Mouse (Mus musculus) hindbrain, embryonic 11.5 days (tissue): ENCODE measurements around the gene Gm20458. TPM values are rescaled to one million over a fixed set of nuclear protein-coding genes. Genes with fewer than 3 reads are reported as not detected.

Source experiments
- ATAC-seq: fragments of 200-750 bp; cut with Nextera tagmentation; 2 replicates; pipeline ENCODE4 v1.8.0; 2017; ENCODE audit warnings: mild to moderate bottlenecking, moderate TSS enrichment, moderate library complexity; ENCODE audit not compliant: low FRiP score
- DNase-seq: peaks from one replicate; pipeline ENCODE4 v3.0.0-alpha.2; 2015; ENCODE audit warnings: low spot score
- H3K27ac ChIP-seq: fragments of 300-500 bp; sonication (generic); 2 replicates; pipeline ENCODE4 v1.5.1; 2014; ENCODE audit warnings: mild to moderate bottlenecking, low read depth, low read length
- H3K27me3 ChIP-seq: fragments of 300-500 bp; sonication (generic); 2 replicates; pipeline ENCODE4 v1.6.1; 2014; ENCODE audit warnings: mild to moderate bottlenecking, low read length, moderate library complexity, mixed read lengths; ENCODE audit not compliant: control insufficient read depth, insufficient read depth
- H3K36me3 ChIP-seq: fragments of 300-500 bp; sonication (generic); 2 replicates; pipeline ENCODE4 v1.6.1; 2014; ENCODE audit warnings: mild to moderate bottlenecking, low read length, moderate library complexity, mixed read lengths; ENCODE audit not compliant: control insufficient read depth, insufficient read depth
- H3K4me1 ChIP-seq: fragments of 300-500 bp; sonication (generic); replicated peaks from 2 replicates; pipeline ENCODE4 v1.6.1; 2014; ENCODE audit warnings: low read length, mixed read lengths; ENCODE audit not compliant: control insufficient read depth, insufficient read depth
- H3K4me2 ChIP-seq: fragments of 300-500 bp; sonication (generic); replicated peaks from 2 replicates; pipeline ENCODE4 v1.6.1; 2014; ENCODE audit warnings: mild to moderate bottlenecking, low read depth, low read length
- H3K4me3 ChIP-seq: fragments of 300-500 bp; sonication (generic); 2 replicates; pipeline ENCODE4 v1.5.1; 2014; ENCODE audit warnings: low read depth, low read length
- H3K9ac ChIP-seq: fragments of 300-500 bp; sonication (generic); 2 replicates; pipeline ENCODE4 v1.6.1; 2014; ENCODE audit warnings: low read depth, low read length
- H3K9me3 ChIP-seq: fragments of 300-500 bp; sonication (generic); 2 replicates; pipeline ENCODE4 v1.6.1; 2016; ENCODE audit warnings: low read length; ENCODE audit not compliant: control insufficient read depth
- WGBS: fragments of 180-500 bp; shearing (Covaris S2); extraction: QIAGEN DNeasy Blood & Tissue Kit; methylation state at CpG from one replicate; pipeline ENCODE4 v1.1.7; 2014; 5-methylcytosine and 5-hydroxymethylcytosine counted together
- polyA plus RNA-seq: library from polyadenylated mRNA; unstranded; fragments of >200 nt; fragmentation: Nextera tagmentation; extraction: Ambion mirVana; gene quantifications from 2 replicates; pipeline ENCODE4 v1.2.1, GENCODE M21; 2014

Gene Gm20458
- polyA plus RNA-seq, 1 experiment from 2014 or later: 4.8 TPM

DNA sequence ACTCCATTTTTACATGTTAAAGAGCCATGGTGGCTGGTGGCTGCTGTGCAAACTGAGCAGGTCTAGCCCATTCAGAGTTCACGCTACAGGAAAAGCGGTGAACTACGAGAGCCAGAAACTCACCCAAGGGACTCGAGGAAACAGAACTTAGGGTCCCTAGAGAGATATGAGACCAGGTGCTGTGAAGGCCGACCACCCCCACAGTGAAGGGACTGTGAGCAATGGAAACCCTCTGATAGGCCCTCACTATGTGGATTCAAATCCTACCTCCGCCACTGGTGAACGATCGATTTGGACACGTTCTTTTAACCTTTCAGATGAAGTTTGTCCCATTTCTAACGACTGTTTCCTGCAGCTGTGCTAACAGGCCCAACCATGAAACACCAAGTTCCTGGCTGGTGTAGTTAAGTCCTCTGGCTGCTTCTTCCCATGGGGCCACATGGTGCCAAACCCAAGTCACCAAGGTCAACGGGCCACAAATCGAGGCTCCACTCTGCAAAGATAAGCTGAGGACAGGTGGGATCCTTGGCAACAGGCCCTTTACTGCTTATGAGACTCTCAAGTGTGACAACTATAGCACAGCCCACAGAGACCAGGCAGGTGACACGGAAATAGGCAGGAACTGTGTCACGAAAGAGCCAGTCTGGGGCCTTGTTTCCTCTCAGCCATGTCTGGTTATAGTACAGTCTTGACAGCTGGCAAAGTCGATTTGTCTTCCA is 37.9 kb upstream of the Gm20458 start:
- no peak overlapping the region for H3K27ac ChIP-seq
- H3K4me3 ChIP-seq: no peak overlapping the region
- WGBS: 91% methylated on average over 15 of the region's 15 CpGs
- no peak for ATAC-seq
- DNase-seq: no peak
- H3K27me3 ChIP-seq: no peaks in the 10 kb centered on the region
- H3K9me3 ChIP-seq: no peaks in the 10 kb centered on the region
- H3K36me3 ChIP-seq: no peaks in the 10 kb centered on the region
- H3K4me2 ChIP-seq: no peak overlapping the region
- no peaks in the 10 kb centered on the region for H3K4me1 ChIP-seq
- no peak overlapping the region for H3K9ac ChIP-seq

GRCm38 (mm10) chr2:164423464-164423863 is 37.3 kb upstream of the Gm20458 start:
- no peaks in the 10 kb centered on the region for H3K9me3 ChIP-seq
- ATAC-seq (no peak), DNase-seq (no peak)
- no peak overlapping the region for H3K4me3 ChIP-seq
- 89% methylated on average over 11 of the region's 11 CpGs for whole genome bisulfite sequencing
- H3K4me2 ChIP-seq: no peak overlapping the region
- no peaks in the 10 kb centered on the region for H3K36me3 ChIP-seq
- H3K27me3 ChIP-seq: no peaks in the 10 kb centered on the region
- H3K9ac ChIP-seq: no peak overlapping the region
- no peak overlapping the region for H3K27ac ChIP-seq
- no peaks in the 10 kb centered on the region for H3K4me1 ChIP-seq

DNA sequence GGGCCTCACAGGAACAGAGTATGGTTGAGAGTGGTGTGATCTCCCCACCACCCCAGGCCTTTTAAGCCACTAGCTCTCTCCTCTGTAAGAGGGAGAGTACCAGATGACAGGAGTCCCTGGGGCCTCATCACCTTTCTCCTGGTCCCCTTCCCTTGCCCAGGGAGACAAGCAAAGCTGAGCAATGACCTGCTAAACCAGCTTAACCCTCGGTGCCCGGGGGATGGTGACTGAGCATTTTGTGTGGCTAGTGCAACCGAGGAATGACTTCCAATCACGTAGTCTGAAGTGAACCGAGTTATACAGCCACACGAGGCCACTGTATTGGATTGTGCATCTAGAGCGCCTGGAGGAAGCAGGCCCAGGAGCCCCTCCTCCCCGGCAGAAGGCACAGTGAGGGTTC is 36.4 kb upstream of the Gm20458 start:
- no peak for DNase-seq
- H3K4me2 ChIP-seq: no peak overlapping the region
- no peak for ATAC-seq
- WGBS: 90% methylated on average over 8 of the region's 8 CpGs
- no peaks in the 10 kb centered on the region for H3K27me3 ChIP-seq
- no peak overlapping the region for H3K27ac ChIP-seq
- H3K4me1 ChIP-seq: no peaks in the 10 kb centered on the region
- no peaks in the 10 kb centered on the region for H3K9me3 ChIP-seq
- H3K4me3 ChIP-seq: no peak overlapping the region
- H3K9ac ChIP-seq: no peak overlapping the region
- H3K36me3 ChIP-seq: peaks cover 2% of the 10 kb centered on the region; the same call in 1 of the 2 replicates

DNA sequence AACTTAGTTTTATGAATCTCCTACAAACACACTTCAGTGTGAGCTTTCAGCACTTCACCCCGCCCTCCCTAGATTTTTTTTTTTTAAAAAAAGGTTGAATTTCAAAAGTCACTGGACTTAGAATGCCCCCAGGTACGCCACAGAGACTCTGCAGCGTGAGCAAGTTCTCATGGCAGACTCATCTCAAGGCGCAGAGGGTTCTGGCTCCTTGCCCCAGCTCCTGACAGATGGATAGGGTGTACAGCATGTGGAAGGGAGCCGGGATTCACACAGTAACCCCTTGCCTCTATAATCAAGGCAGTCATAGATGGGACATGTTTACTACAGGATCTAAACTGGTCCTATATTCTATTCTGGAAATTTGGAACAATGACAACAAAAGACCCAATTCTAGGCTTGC is 35.4 kb upstream of the Gm20458 start:
- Histone ChIP-seq H3K4me3 (no peak overlapping the region), H3K4me2 (no peak overlapping the region), H3K36me3 (peaks cover 2% of the 10 kb centered on the region; the same call in 1 of the 2 replicates), H3K27me3 (no peaks in the 10 kb centered on the region), H3K4me1 (no peaks in the 10 kb centered on the region), H3K9ac (no peak overlapping the region), H3K27ac (no peak overlapping the region), H3K9me3 (no peaks in the 10 kb centered on the region)
- no peak for ATAC-seq
- no peak for DNase-seq
- 88% methylated on average over 5 of the region's 5 CpGs for WGBS

DNA sequence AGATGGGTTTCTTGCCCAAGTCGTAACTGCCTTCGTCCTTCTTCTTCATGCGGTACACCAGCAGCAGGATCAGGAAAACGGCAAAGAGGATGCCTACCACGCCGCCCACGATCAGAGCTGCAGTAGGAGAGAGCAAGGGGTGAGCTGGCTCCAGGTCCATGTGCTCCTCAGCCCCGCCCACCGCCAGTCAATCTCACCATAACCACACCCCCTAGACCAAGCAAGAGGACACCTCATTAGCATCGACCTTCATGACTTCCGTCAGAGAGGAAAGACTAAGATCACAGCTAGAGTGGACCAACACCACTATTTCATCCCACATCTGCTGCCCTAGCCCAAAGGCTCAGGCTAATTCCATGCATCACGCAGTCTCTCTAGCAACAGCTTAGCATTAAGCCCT is 34.6 kb upstream of the Gm20458 start:
- no peak overlapping the region for H3K27ac ChIP-seq
- no peaks in the 10 kb centered on the region for H3K4me1 ChIP-seq
- H3K36me3 ChIP-seq: peaks cover 2% of the 10 kb centered on the region; the same call in 1 of the 2 replicates
- H3K9me3 ChIP-seq: no peaks in the 10 kb centered on the region
- 31% methylated on average over 12 of the region's 12 CpGs for WGBS
- H3K27me3 ChIP-seq: no peaks in the 10 kb centered on the region
- peak; percentile 16 for DNase-seq
- H3K9ac ChIP-seq: no peak overlapping the region
- no peak overlapping the region for H3K4me2 ChIP-seq
- no peak for ATAC-seq
- no peak overlapping the region for H3K4me3 ChIP-seq

GRCm38 (mm10) chr2:164426952-164427351 is 33.8 kb upstream of the Gm20458 start:
- ATAC-seq (no peak), DNase-seq (no peak)
- WGBS: 89% methylated on average over 5 of the region's 5 CpGs

DNA sequence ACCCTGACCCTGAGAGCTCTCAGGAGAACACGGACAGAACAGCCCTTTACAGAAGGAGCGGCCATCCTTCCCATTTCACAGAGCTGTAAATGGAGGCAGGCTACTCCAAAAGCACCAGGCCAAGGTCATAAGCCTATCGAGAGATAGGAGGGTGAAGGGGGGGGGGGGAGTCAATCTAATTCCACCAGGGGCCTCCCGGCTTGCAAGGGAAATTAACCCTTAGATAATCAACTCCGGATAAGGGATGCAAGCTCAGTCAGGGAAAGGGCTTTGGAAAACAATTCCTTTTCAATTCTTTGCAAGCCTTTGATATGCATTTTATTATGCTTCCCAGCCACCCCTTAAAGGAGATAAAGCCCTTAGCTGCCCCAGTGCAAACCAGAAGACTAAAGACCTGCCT is 32.3 kb upstream of the Gm20458 start:
- peaks cover 2% of the 10 kb centered on the region; the same call in 1 of the 2 replicates for H3K36me3 ChIP-seq
- H3K27ac ChIP-seq: no peak overlapping the region
- H3K9ac ChIP-seq: no peak overlapping the region
- no peak overlapping the region for H3K4me2 ChIP-seq
- WGBS: 48% methylated on average over 5 of the region's 5 CpGs
- no peak overlapping the region for H3K4me3 ChIP-seq
- no peaks in the 10 kb centered on the region for H3K9me3 ChIP-seq
- H3K4me1 ChIP-seq: 0 out of 2 replicates have a peak, but pooled peaks cover 5% of the 10 kb centered on the region
- no peaks in the 10 kb centered on the region for H3K27me3 ChIP-seq
- ATAC-seq (no peak), DNase-seq (no peak)

More at GRCm38 (mm10) chr2:164426952-164427351, 33.8 kb upstream of the Gm20458 start:
- H3K9ac ChIP-seq: no peak overlapping the region
- no peak overlapping the region for H3K4me2 ChIP-seq
- H3K27me3 ChIP-seq: no peaks in the 10 kb centered on the region
- no peaks in the 10 kb centered on the region for H3K4me1 ChIP-seq
- H3K9me3 ChIP-seq: no peaks in the 10 kb centered on the region
- no peak overlapping the region for H3K4me3 ChIP-seq
- no peak overlapping the region for H3K27ac ChIP-seq
- peaks cover 2% of the 10 kb centered on the region; the same call in 1 of the 2 replicates for H3K36me3 ChIP-seq

DNA sequence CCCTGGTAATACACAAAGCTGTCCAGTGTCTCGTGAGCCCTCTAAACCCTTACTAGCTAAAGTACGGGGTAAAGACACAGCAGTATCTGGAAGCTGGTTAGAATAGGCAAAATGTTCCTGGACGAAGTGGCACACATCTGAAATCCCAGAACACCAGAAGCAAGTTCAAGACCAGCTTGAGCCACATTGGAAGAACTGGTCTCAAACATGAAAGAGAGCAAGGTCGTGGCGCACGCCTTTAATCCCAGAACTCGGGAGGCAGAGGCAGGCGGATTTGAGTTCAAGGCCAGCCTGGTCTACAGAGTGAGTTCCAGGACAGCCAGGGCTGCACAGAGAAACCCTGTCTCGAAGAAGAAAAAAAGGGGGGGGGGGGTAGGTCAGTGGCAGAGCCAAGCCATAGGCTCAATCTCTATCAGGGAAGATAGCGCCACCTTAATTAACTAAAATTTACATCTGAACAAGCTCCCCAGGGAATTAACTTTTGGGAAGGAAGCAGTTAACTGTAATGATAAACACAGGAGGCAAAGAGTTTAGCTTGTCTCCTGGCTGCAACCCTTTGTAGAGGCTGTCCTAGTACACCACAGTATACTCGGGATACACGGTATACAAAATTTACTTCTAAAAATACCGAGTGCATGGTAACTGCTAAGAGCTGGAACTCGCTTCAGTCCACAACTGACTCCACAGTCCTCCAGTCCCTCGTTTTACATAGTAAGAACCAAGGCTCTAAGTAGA is 30.7 kb upstream of the Gm20458 start:
- Histone ChIP-seq H3K4me3 (no peak overlapping the region), H3K4me1 (0 out of 2 replicates have a peak, but pooled peaks cover 5% of the 10 kb centered on the region), H3K9me3 (no peaks in the 10 kb centered on the region), H3K27me3 (no peaks in the 10 kb centered on the region), H3K36me3 (peaks cover 2% of the 10 kb centered on the region; the same call in 1 of the 2 replicates), H3K9ac (no peak overlapping the region), H3K27ac (no peak overlapping the region), H3K4me2 (no peak overlapping the region)
- ATAC-seq (no peak), DNase-seq (no peak)
- WGBS: 42% methylated on average over 15 of the region's 15 CpGs
